Mouse (Mus musculus) kidney, adult 2 months (tissue): ENCODE results near the gene Ptprk.

Experiments used
- CTCF ChIP-seq: fragments of 200-500 bp; conservative IDR thresholded peaks from 2 replicates; pipeline ENCODE4 v1.5.1; 2011; ENCODE audit warnings: low read depth, mild to moderate bottlenecking, control low read depth, low read length, moderate library complexity, mixed read lengths; ENCODE audit not compliant: insufficient read depth, insufficient read length
- POLR2A ChIP-seq: fragments of 200-500 bp; IDR thresholded peaks from one replicate; pipeline ENCODE4 v1.6.1; 2011; ENCODE audit warnings: low read depth, low read length, control low read depth

GRCm38 (mm10) chr10:28209394-28209793 lies 134.8 kb downstream of the Ptprk start:
- no peak for TF ChIP-seq CTCF
- TF ChIP-seq POLR2A: no peak
